Mouse (Mus musculus): ENCODE measurements at regions not wholly inside any gene's neighbourhood (a gene's known extent, or its start where the extent isn't known, plus 50 kb on each side); places are given as distances from the start of the nearest gene placed in this dataset.

DNA sequence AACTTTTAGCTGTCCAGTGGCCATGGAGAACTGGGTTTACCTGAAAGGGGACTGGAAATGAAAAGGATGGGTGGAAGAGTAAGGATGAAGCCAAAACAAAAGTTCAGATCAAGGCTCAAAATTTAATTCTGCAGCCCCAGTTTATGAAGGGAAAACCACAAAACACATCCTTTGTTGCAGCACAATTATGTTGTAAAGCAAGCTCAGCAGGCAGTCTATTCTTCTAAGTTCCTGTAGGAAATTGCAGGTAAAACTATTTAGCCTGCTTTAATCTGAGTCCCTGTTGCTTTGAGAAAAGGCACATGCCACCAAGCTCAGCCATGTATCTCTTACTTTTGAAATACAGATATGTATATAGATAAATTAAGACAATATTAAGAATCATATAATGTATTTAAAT is 5888.0 kb downstream of the 9330182O14Rik start:
- no peak for TF ChIP-seq MAFK (IDR thresholded peaks at IDR 0.05; ENCODE audit: insufficient read depth, low read depth, low read length)
- no peak for TF ChIP-seq CHD2 (IDR thresholded peaks at IDR 0.05; ENCODE audit: low read depth, low read length)
- no peak for TF ChIP-seq HCFC1 (IDR thresholded peaks at IDR 0.05; ENCODE audit: borderline replicate concordance, insufficient read depth, low read length)
- TF ChIP-seq ZC3H11A (IDR thresholded peaks at IDR 0.05; ENCODE audit: borderline replicate concordance, low read depth, low read length), result no peak
